Mouse (Mus musculus) hindbrain, embryonic 10.5 days (tissue): ENCODE results near the gene Gak. TPM values are rescaled to one million over a fixed set of nuclear protein-coding genes. Genes with fewer than 3 reads are reported as not detected.

Experiments used
- DNase-seq: peaks from one replicate; pipeline ENCODE4 v3.0.0-alpha.2; 2017; ENCODE audit warnings: low spot score
- H3K27ac ChIP-seq: fragments of 300-500 bp; sonication (generic); 2 replicates; pipeline ENCODE4 v1.5.1; 2016; ENCODE audit warnings: mild to moderate bottlenecking, moderate library complexity
- H3K27me3 ChIP-seq: fragments of 300-500 bp; sonication (generic); 2 replicates; pipeline ENCODE4 v1.6.1; 2016; ENCODE audit warnings: mild to moderate bottlenecking; ENCODE audit not compliant: poor library complexity, insufficient read depth, severe bottlenecking
- H3K36me3 ChIP-seq: fragments of 300-500 bp; sonication (generic); 2 replicates; pipeline ENCODE4 v1.6.1; 2016; ENCODE audit warnings: mild to moderate bottlenecking, moderate library complexity
- H3K4me1 ChIP-seq: fragments of 300-500 bp; sonication (generic); replicated peaks from 2 replicates; pipeline ENCODE4 v1.6.1; 2016; ENCODE audit warnings: mild to moderate bottlenecking
- H3K4me3 ChIP-seq: fragments of 300-500 bp; sonication (generic); 2 replicates; pipeline ENCODE4 v1.5.1; 2016; ENCODE audit warnings: mild to moderate bottlenecking, moderate library complexity
- H3K9me3 ChIP-seq: fragments of 300-500 bp; sonication (generic); 2 replicates; pipeline ENCODE4 v1.6.1; 2016; ENCODE audit warnings: mild to moderate bottlenecking, moderate library complexity
- WGBS: fragments of 180-500 bp; shearing (Covaris S2); methylation state at CpG from one replicate; pipeline ENCODE4 v1.1.7; 2016; 5-methylcytosine and 5-hydroxymethylcytosine counted together
- polyA plus RNA-seq: library from polyadenylated mRNA; unstranded; fragments of >200 nt; fragmentation: Nextera tagmentation; extraction: Ambion mirVana; gene quantifications from 2 replicates; pipeline ENCODE4 v1.2.1, GENCODE M21; 2016

Gene Gak
- polyA plus RNA-seq, 1 experiment from 2014 or later, result 58.0 TPM

GRCm38 (mm10) chr5:108626050-108626660 is 3.4 kb downstream of the Gak start:
- Histone ChIP-seq H3K4me1 (peaks cover 22% of the 10 kb centered on the region), H3K27me3 (no peaks in the 10 kb centered on the region), H3K9me3 (no peaks in the 10 kb centered on the region), H3K27ac (no peak overlapping the region), H3K4me3 (no peak overlapping the region), H3K36me3 (peaks cover 36% of the 10 kb centered on the region)
- DNase-seq, result no peak
- 92% methylated on average over 4 of the region's 4 CpGs for WGBS

- no peak overlapping the region for H3K27ac ChIP-seq
- H3K36me3 ChIP-seq, result peaks cover 73% of the 10 kb centered on the region
- no peaks in the 10 kb centered on the region for H3K4me1 ChIP-seq
- 86% methylated on average over 2 of the region's 2 CpGs for WGBS
- no peak for DNase-seq
- no peaks in the 10 kb centered on the region for H3K9me3 ChIP-seq
- no peak overlapping the region for H3K4me3 ChIP-seq
- H3K27me3 ChIP-seq, result no peaks in the 10 kb centered on the region
Measured at GRCm38 (mm10) chr5:108621870-108622269, 7.7 kb downstream of the Gak start.

GRCm38 (mm10) chr5:108610426-108610825 is 19.1 kb downstream of the Gak start:
- H3K27ac ChIP-seq, result no peak overlapping the region
- no peaks in the 10 kb centered on the region for H3K27me3 ChIP-seq
- H3K4me3 ChIP-seq, result no peak overlapping the region
- no peaks in the 10 kb centered on the region for H3K9me3 ChIP-seq
- WGBS, result 91% methylated on average over 1 of the region's 1 CpGs
- H3K4me1 ChIP-seq, result no peaks in the 10 kb centered on the region
- peaks cover 98% of the 10 kb centered on the region for H3K36me3 ChIP-seq
- no peak for DNase-seq

GRCm38 (mm10) chr5:108602537-108602936 is 27.0 kb downstream of the Gak start:
- WGBS, result 96% methylated on average over 9 of the region's 9 CpGs
- H3K4me1 ChIP-seq, result no peaks in the 10 kb centered on the region
- no peak for DNase-seq
- no peaks in the 10 kb centered on the region for H3K27me3 ChIP-seq
- no peak overlapping the region for H3K4me3 ChIP-seq
- no peaks in the 10 kb centered on the region for H3K9me3 ChIP-seq
- no peak overlapping the region for H3K27ac ChIP-seq
- peaks cover 98% of the 10 kb centered on the region for H3K36me3 ChIP-seq

GRCm38 (mm10) chr5:108599923-108600322 is 29.6 kb downstream of the Gak start:
- H3K9me3 ChIP-seq, result no peaks in the 10 kb centered on the region
- H3K36me3 ChIP-seq, result peaks cover 98% of the 10 kb centered on the region
- H3K4me3 ChIP-seq, result no peak overlapping the region
- WGBS, result 82% methylated on average over 1 of the region's 1 CpGs
- no peaks in the 10 kb centered on the region for H3K27me3 ChIP-seq
- H3K4me1 ChIP-seq, result no peaks in the 10 kb centered on the region
- H3K27ac ChIP-seq, result no peak overlapping the region
- DNase-seq, result no peak

- Histone ChIP-seq H3K4me3 (no peak overlapping the region), H3K27me3 (no peaks in the 10 kb centered on the region), H3K9me3 (no peaks in the 10 kb centered on the region), H3K27ac (no peak overlapping the region), H3K4me1 (no peaks in the 10 kb centered on the region), H3K36me3 (peaks cover 97% of the 10 kb centered on the region)
- 90% methylated on average over 3 of the region's 3 CpGs for WGBS
- DNase-seq, result no peak
Measured at GRCm38 (mm10) chr5:108581361-108581891, 48.1 kb downstream of the Gak start.

GRCm38 (mm10) chr5:108573054-108573453 is 56.5 kb downstream of the Gak start:
- no peak overlapping the region for H3K27ac ChIP-seq
- WGBS, result 93% methylated on average over 6 of the region's 6 CpGs
- no peaks in the 10 kb centered on the region for H3K27me3 ChIP-seq
- H3K4me3 ChIP-seq, result no peak overlapping the region
- peaks cover 100% of the 10 kb centered on the region for H3K36me3 ChIP-seq
- no peaks in the 10 kb centered on the region for H3K9me3 ChIP-seq
- H3K4me1 ChIP-seq, result no peaks in the 10 kb centered on the region
- DNase-seq, result no peak

GRCm38 (mm10) chr5:108570991-108571390 is 58.6 kb downstream of the Gak start:
- H3K4me1 ChIP-seq, result no peaks in the 10 kb centered on the region
- H3K27ac ChIP-seq, result no peak overlapping the region
- peaks cover 99% of the 10 kb centered on the region for H3K36me3 ChIP-seq
- H3K4me3 ChIP-seq, result no peak overlapping the region
- no peak for DNase-seq
- H3K9me3 ChIP-seq, result no peaks in the 10 kb centered on the region
- 94% methylated on average over 1 of the region's 1 CpGs for WGBS
- no peaks in the 10 kb centered on the region for H3K27me3 ChIP-seq

GRCm38 (mm10) chr5:108567104-108567503 is 62.5 kb downstream of the Gak start:
- no peaks in the 10 kb centered on the region for H3K4me1 ChIP-seq
- peaks cover 61% of the 10 kb centered on the region for H3K36me3 ChIP-seq
- no peak overlapping the region for H3K27ac ChIP-seq
- H3K4me3 ChIP-seq, result no peak overlapping the region
- no peaks in the 10 kb centered on the region for H3K27me3 ChIP-seq
- no peaks in the 10 kb centered on the region for H3K9me3 ChIP-seq
- no peak for DNase-seq
- WGBS, result 95% methylated on average over 2 of the region's 2 CpGs

- H3K9me3 ChIP-seq, result no peaks in the 10 kb centered on the region
Measured at GRCm38 (mm10) chr5:108566523-108566922, 63.0 kb downstream of the Gak start.

GRCm38 (mm10) chr5:108565381-108565780 is 64.2 kb downstream of the Gak start:
- no peak for DNase-seq
- peaks cover 44% of the 10 kb centered on the region for H3K36me3 ChIP-seq
- WGBS, result 94% methylated on average over 2 of the region's 2 CpGs
- no peaks in the 10 kb centered on the region for H3K9me3 ChIP-seq
- H3K4me3 ChIP-seq, result no peak overlapping the region
- H3K4me1 ChIP-seq, result no peaks in the 10 kb centered on the region
- no peak overlapping the region for H3K27ac ChIP-seq
- no peaks in the 10 kb centered on the region for H3K27me3 ChIP-seq

More at GRCm38 (mm10) chr5:108566523-108566922, 63.0 kb downstream of the Gak start:
- Histone ChIP-seq H3K36me3 (peaks cover 55% of the 10 kb centered on the region), H3K4me1 (no peaks in the 10 kb centered on the region), H3K27me3 (no peaks in the 10 kb centered on the region), H3K4me3 (no peak overlapping the region), H3K27ac (no peak overlapping the region)
- 93% methylated on average over 4 of the region's 4 CpGs for whole genome bisulfite sequencing
- DNase-seq, result no peak

GRCm38 (mm10) chr5:108564346-108564745 is 65.2 kb downstream of the Gak start:
- no peak overlapping the region for H3K4me3 ChIP-seq
- DNase-seq, result no peak
- 90% methylated on average over 3 of the region's 3 CpGs for WGBS

GRCm38 (mm10) chr5:108562483-108562882 is 67.1 kb downstream of the Gak start:
- H3K4me1 ChIP-seq, result no peaks in the 10 kb centered on the region
- no peak overlapping the region for H3K4me3 ChIP-seq
- no peaks in the 10 kb centered on the region for H3K27me3 ChIP-seq
- no peaks in the 10 kb centered on the region for H3K9me3 ChIP-seq
- no peak overlapping the region for H3K27ac ChIP-seq
- DNase-seq, result no peak
- H3K36me3 ChIP-seq, result peaks cover 15% of the 10 kb centered on the region
- 91% methylated on average over 2 of the region's 2 CpGs for WGBS

More at GRCm38 (mm10) chr5:108564346-108564745, 65.2 kb downstream of the Gak start:
- Histone ChIP-seq H3K9me3 (no peaks in the 10 kb centered on the region), H3K27ac (no peak overlapping the region), H3K4me1 (no peaks in the 10 kb centered on the region), H3K36me3 (peaks cover 33% of the 10 kb centered on the region), H3K27me3 (no peaks in the 10 kb centered on the region)
